Mouse (Mus musculus) limb, embryonic 15.5 days (tissue): ENCODE results near the gene Hmgn1. TPM values are rescaled to one million over a fixed set of nuclear protein-coding genes. Genes with fewer than 3 reads are reported as not detected.
"Not testable (repeated sequence)": the region's sequence is repeated elsewhere in the genome, so short reads cannot be mapped to it uniquely, and the experiment has no call there.

ENCODE experiments used
- ATAC-seq: fragments of 200-750 bp; cut with Nextera tagmentation; 2 replicates; pipeline ENCODE4 v1.8.0; 2017; ENCODE audit warnings: low read depth, moderate TSS enrichment; ENCODE audit not compliant: insufficient number of reproducible peaks, low FRiP score, low TSS enrichment
- H3K27ac ChIP-seq: fragments of 300-500 bp; sonication (generic); 2 replicates; pipeline ENCODE4 v1.5.1; 2015; ENCODE audit warnings: moderate library complexity, mild to moderate bottlenecking, inconsistent platforms
- H3K27me3 ChIP-seq: fragments of 300-500 bp; sonication (generic); 2 replicates; pipeline ENCODE4 v1.6.1; 2015; ENCODE audit warnings: inconsistent platforms
- H3K36me3 ChIP-seq: fragments of 300-500 bp; sonication (generic); 2 replicates; pipeline ENCODE4 v1.6.1; 2015; ENCODE audit warnings: inconsistent platforms
- H3K4me1 ChIP-seq: fragments of 300-500 bp; sonication (generic); 2 replicates; pipeline ENCODE4 v1.6.1; 2015; ENCODE audit warnings: inconsistent platforms
- H3K4me2 ChIP-seq: fragments of 300-500 bp; sonication (generic); 2 replicates; pipeline ENCODE4 v1.6.1; 2015; ENCODE audit warnings: mild to moderate bottlenecking, inconsistent platforms
- H3K4me3 ChIP-seq: fragments of 300-500 bp; sonication (generic); 2 replicates; pipeline ENCODE4 v1.5.1; 2015; ENCODE audit warnings: mild to moderate bottlenecking, inconsistent platforms
- H3K9ac ChIP-seq: fragments of 300-500 bp; sonication (generic); 2 replicates; pipeline ENCODE4 v1.6.1; 2015; ENCODE audit warnings: inconsistent platforms
- H3K9me3 ChIP-seq: fragments of 300-500 bp; sonication (generic); 2 replicates; pipeline ENCODE4 v1.6.1; 2016; ENCODE audit warnings: inconsistent platforms
- WGBS: fragments of 180-500 bp; shearing (Covaris S2); methylation state at CpG from one replicate; pipeline ENCODE4 v1.1.7; 2015; 5-methylcytosine and 5-hydroxymethylcytosine counted together
- polyA plus RNA-seq: library from polyadenylated mRNA; unstranded; fragments of >200 nt; fragmentation: Nextera tagmentation; extraction: Ambion mirVana; gene quantifications from 2 replicates; pipeline ENCODE4 v1.2.1, GENCODE M21; 2015

Gene Hmgn1
- polyA plus RNA-seq, 1 experiment from 2014 or later: 582 TPM

DNA sequence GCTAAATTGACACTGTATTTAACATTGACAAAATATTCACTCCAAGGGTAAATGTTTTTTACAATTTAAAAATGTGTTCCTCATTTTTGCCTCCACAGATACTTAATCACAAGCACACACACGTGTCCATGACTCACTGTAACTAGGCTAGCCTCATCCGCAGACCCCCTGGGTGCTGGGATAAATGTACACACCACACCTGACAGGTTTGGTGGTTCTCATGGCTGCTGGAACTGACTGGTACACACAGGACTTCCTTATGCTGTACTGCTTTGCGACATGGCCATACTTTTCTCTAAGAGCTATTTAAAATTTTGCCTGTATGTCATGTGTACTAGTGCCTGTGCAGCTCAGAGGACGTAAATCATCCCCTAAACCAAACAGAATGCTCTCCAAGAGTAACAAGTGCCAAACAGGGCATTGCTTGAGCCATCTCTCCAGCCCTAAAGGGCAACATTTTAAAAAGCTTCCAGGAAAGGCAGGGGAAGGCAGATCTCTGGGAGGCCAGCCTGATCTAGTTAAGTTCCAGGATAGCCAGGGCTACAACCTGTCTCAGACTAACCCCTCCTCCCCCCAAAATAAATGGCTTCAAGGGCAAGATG lies 7.4 kb downstream of the Hmgn1 start:
- Histone ChIP-seq H3K36me3 (peaks cover 45% of the 10 kb centered on the region), H3K4me3 (no peak overlapping the region), H3K9ac (no peak overlapping the region), H3K9me3 (no peaks in the 10 kb centered on the region), H3K27ac (no peak overlapping the region), H3K4me1 (no peaks in the 10 kb centered on the region; the same call in 1 of the 2 replicates), H3K27me3 (no peaks in the 10 kb centered on the region), H3K4me2 (no peak overlapping the region)
- ATAC-seq: no peak
- 59% methylated on average over 4 of the region's 4 CpGs for WGBS

DNA sequence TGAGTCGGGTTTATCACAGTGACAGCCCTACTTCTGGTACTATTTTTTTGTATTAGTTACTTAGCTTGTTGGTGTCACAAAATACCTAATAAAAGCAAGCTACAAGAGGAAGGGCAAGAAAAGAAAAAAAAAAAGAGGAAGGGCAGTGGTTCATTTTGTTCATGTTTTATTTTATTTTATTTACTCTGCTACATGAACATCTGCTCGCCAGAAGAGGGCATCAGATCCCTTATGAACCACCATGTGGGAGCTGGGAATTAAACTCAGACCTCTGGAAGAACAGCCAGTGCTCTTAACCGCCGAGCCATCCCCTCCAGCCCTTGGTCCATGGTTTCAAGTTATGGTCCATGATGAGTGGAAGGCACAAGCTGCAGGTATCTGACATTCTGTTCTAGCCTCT lies 12.8 kb downstream of the Hmgn1 start:
- Histone ChIP-seq H3K27me3 (no peaks in the 10 kb centered on the region), H3K36me3 (0 out of 2 replicates have a peak, but pooled peaks cover 5% of the 10 kb centered on the region), H3K4me3 (no peak overlapping the region), H3K9me3 (no peaks in the 10 kb centered on the region), H3K9ac (no peak overlapping the region), H3K4me2 (no peak overlapping the region), H3K27ac (no peak overlapping the region), H3K4me1 (no peaks in the 10 kb centered on the region)
- 51% methylated on average over 4 of the region's 4 CpGs for WGBS
- no peak for ATAC-seq

DNA sequence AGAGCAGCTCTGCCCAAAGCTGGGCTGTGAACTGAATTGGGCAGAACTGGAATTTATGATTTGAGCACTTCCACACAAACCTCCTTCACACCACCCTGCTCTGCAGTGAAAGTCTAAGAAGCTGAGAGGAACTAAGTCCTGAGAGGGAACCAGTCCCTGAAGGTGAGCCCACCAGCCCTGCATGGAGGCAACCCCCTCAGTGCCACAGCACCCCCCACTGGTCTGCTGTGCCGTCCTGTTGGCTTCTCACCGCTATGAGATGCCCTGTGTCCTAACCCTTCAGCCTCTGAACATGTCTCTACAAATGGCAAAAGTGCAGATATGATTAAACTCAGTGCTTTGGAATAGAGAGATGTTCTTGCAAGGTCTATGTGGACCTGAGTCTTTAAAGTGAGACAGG lies 14.8 kb downstream of the Hmgn1 start:
- Histone ChIP-seq H3K9me3 (no peaks in the 10 kb centered on the region), H3K4me3 (no peak overlapping the region), H3K4me2 (no peak overlapping the region), H3K4me1 (no peaks in the 10 kb centered on the region), H3K9ac (no peak overlapping the region), H3K27ac (no peak overlapping the region), H3K36me3 (no peaks in the 10 kb centered on the region), H3K27me3 (no peaks in the 10 kb centered on the region)
- WGBS: 45% methylated on average over 2 of the region's 2 CpGs
- no peak for ATAC-seq

DNA sequence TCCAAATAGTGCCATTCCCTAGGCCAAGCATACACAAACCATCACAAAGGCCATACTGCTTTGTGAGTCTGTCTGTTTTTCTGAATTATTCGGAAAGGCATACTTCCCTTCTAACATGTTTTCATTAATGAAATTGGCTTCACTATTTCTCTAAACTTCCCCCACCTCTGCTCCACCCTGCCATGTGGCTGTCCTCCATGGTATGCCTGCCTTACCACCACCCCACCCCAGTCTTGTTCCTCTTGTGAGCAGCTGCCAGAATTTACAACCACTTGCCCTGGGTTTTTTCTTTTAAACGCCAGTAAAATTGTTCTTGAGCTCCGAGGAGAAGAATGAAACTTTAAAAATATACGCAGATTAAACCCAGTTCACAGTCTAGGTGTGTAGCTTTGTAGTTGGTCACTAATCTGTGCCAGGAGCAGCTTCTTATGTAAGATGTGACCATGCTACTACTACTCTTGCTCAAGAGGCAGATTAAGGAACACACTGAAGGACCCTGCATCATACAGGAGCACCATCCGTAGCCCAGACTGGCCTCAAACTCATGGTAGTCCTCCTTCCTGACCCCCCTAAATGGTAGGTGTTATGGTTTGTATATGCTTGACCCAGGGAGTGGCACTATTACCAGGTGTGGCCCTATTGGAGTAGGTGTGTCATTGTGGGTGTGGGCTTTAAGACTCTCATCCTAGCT lies 16.7 kb downstream of the Hmgn1 start:
- 62% methylated on average over 5 of the region's 5 CpGs for WGBS
- no peaks in the 10 kb centered on the region for H3K27me3 ChIP-seq
- no peak overlapping the region for H3K9ac ChIP-seq
- H3K4me3 ChIP-seq: no peak overlapping the region
- H3K36me3 ChIP-seq: no peaks in the 10 kb centered on the region
- H3K9me3 ChIP-seq: no peaks in the 10 kb centered on the region
- ATAC-seq: no peak
- H3K4me1 ChIP-seq: no peaks in the 10 kb centered on the region
- no peak overlapping the region for H3K27ac ChIP-seq
- H3K4me2 ChIP-seq: no peak overlapping the region

DNA sequence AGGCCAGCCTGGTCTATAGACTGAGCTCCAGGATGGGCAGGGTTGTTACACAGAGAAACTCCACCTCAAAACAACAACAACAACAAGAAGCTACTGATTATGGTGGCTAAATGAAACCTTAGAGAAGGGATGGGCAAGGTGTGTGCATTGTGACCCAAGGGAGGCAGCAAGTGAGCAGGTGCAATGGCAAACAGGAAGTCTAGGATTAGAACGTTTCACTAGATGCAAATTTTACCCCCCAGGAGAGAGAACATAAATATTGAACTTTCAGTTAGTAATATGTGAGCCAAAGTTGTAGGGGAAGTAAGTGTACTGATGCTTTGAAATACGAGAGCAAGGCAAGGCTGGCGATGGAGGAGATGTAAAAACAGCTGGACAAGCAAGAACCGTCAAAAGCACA lies 17.9 kb downstream of the Hmgn1 start:
- H3K27me3 ChIP-seq: no peaks in the 10 kb centered on the region
- H3K27ac ChIP-seq: no peak overlapping the region
- H3K4me3 ChIP-seq: no peak overlapping the region
- H3K9me3 ChIP-seq: no peaks in the 10 kb centered on the region
- no peak overlapping the region for H3K4me2 ChIP-seq
- H3K36me3 ChIP-seq: no peaks in the 10 kb centered on the region
- WGBS: 51% methylated on average over 4 of the region's 4 CpGs
- no peak for ATAC-seq
- H3K4me1 ChIP-seq: no peaks in the 10 kb centered on the region
- no peak overlapping the region for H3K9ac ChIP-seq

DNA sequence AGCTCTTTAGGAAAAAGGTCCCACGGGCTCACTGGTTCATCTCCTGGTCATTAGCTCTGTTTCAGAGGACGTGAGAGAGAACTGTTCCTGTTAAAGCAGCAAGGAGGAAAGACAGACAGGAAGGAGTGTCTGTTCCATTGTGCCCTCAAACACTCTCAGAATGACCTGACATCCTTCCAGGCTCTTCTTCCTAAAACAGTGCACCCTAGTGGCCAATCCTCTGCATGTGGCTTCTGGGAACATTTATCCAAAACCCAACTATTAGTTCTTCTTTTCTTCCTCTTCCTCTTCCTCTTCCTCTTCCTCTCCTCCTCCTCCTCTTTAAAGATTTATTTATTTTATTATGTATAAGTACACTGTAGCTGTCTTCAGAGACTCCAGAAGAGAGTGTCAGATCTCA lies 24.5 kb downstream of the Hmgn1 start:
- H3K9me3 ChIP-seq: no peaks in the 10 kb centered on the region
- H3K4me1 ChIP-seq: no peaks in the 10 kb centered on the region
- H3K4me3 ChIP-seq: no peak overlapping the region
- no peak for ATAC-seq
- H3K4me2 ChIP-seq: no peak overlapping the region
- no peak overlapping the region for H3K27ac ChIP-seq
- H3K27me3 ChIP-seq: no peaks in the 10 kb centered on the region
- H3K36me3 ChIP-seq: no peaks in the 10 kb centered on the region
- no peak overlapping the region for H3K9ac ChIP-seq
- WGBS: 47% methylated on average over 2 of the region's 2 CpGs

DNA sequence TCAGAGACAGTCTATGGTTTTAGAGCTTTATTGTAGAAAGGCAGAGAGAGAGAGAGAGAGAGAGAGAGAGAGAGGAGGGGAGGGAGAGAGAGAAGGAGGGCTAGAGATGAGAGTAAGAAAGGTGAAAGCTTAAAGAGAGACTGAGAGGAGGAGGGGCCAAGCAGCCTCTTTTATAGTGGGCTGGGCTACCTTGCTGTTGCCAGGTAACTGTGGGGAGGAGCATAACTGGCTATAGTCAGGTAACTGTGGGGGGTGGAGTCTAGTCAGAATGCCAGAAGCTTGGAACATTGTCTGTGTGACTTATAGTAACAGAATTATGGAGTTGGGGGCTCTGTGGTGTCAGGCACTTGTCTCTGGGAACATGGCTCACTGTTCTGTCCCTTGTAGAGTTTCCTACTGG lies 29.7 kb downstream of the Hmgn1 start:
- H3K36me3 ChIP-seq, H3K9me3 ChIP-seq, ATAC-seq, H3K27me3 ChIP-seq, H3K4me3 ChIP-seq, H3K4me1 ChIP-seq, H3K27ac ChIP-seq, H3K9ac ChIP-seq, H3K4me2 ChIP-seq: not testable (repeated sequence)

DNA sequence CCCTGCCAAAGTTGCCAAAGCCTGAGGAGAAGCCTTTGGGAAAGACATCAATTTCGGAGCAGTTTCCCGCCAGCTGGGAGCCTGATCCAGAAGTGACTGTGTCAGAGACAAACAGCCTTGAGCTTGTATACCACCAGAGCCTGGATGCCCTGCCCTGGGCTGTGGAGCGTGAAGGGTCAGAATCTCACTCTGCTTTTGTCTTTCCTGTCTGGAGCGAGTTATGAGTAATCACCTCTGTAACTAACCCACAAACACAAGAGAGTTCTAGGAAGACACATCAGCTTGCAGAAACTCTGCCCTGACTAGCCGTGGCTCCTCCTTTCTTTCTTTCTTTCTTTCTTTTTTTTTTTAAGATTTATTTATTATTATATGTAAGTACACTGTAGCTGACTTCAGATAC lies 31.6 kb downstream of the Hmgn1 start:
- Histone ChIP-seq H3K36me3 (no peaks in the 10 kb centered on the region), H3K27ac (no peak overlapping the region), H3K4me1 (no peaks in the 10 kb centered on the region), H3K9me3 (no peaks in the 10 kb centered on the region), H3K4me2 (no peak overlapping the region), H3K4me3 (no peak overlapping the region), H3K27me3 (no peaks in the 10 kb centered on the region), H3K9ac (no peak overlapping the region)
- no peak for ATAC-seq
- 78% methylated on average over 5 of the region's 5 CpGs for WGBS

DNA sequence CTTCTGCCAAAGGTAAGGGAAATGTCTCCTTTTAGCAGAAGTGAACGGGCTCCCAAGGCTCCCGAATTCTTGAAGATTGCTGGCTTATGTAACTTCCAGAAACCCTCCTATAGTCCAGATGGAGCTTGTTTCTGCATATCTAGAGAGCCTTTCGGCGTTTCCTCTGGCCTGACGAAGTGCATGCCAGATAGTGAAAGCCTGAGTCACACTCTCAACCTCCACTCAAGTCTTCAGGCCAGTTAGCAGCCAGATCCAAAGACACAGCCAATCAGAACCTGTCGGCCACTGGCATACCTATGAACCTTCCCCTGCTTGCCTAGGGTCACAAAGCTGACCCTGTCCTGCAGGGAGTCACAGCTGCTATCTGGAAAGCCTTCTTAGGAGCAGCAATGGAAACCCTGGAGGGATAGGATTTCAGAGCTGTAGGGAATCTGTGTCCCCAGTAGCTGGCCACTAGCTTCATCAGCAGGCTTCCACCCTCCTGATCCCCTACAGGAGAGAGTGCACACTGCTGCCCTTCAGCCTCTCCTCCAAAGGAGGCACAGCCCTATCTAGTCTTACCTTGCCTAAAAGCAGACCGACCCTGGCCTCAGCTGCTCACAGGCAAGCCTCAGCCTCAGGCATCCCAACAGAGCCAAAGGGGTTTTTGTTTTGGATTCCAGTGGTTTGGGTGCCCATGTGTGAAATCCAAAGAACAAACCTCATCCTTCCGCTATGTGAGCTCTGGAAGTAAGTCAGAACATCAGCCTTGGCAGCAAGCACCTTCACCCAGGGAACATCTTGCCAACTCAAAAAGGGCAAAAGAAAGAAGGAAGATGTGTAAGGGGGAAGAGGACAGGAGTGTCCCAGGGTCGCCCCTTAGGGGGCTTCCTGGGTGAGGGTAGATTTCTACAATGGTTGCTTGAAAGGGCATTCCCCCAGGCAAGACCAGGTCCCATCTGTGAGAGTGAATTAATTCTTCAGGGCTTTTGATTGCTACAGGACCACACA lies 35.7 kb downstream of the Hmgn1 start:
- no peaks in the 10 kb centered on the region for H3K27me3 ChIP-seq
- 61% methylated on average over 9 of the region's 9 CpGs for WGBS
- no peak overlapping the region for H3K4me2 ChIP-seq
- peak; percentile 35; the same call in 1 of the 2 replicates for ATAC-seq
- no peak overlapping the region for H3K4me3 ChIP-seq
- H3K9me3 ChIP-seq: no peaks in the 10 kb centered on the region
- no peak overlapping the region for H3K9ac ChIP-seq
- H3K36me3 ChIP-seq: no peaks in the 10 kb centered on the region
- peaks cover 7% of the 10 kb centered on the region; the same call in 1 of the 2 replicates for H3K4me1 ChIP-seq
- peak overlapping the region; percentile 22; the same call in 1 of the 2 replicates for H3K27ac ChIP-seq

DNA sequence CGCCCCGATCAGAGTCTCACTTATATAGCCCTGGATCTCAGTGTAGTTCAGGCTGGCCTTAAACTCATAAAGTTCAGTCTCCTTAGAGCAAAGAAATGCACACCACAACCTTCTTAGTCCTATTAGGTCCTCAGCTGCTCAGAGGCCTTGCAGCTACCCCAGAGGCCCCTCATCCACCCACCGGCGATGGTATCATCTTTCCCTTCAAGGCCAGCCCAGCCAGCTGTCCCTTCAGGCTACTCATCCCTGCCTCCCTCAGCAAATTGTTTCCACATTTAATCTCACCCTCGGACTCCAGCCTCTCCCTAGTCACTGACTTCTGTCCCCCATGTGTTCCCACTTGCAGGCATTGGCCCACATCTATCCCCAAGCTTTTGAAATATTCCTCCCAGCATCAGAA lies 39.4 kb downstream of the Hmgn1 start:
- 50% methylated on average over 5 of the region's 5 CpGs for WGBS
- Histone ChIP-seq H3K9ac (no peak overlapping the region), H3K27ac (0 out of 2 replicates have a peak overlapping the region, but pooled peaks have one; percentile 17), H3K27me3 (no peaks in the 10 kb centered on the region), H3K36me3 (no peaks in the 10 kb centered on the region), H3K9me3 (no peaks in the 10 kb centered on the region), H3K4me1 (peaks cover 10% of the 10 kb centered on the region), H3K4me2 (no peak overlapping the region), H3K4me3 (no peak overlapping the region)
- ATAC-seq: 0 out of 2 replicates have a peak, but pooled peaks have one; percentile 55

DNA sequence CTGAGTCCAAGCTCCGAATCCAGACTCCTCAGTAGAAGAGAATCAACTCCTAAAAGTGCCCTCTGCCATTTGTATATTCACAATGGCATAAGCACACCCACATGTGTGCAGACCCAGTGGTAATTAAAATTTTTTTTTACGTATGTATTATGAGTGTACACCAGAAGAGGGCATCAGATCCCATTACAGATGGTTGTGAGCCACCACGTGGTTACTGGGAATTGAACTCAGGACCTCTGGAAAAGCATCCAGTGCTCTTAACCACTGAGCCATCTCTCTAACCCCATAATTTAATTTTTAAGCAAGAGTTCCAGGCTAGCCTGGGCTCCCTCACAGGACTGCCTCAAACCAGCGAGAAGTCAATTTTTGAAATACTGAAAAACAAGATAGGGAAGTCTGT lies 40.1 kb downstream of the Hmgn1 start:
- Histone ChIP-seq H3K4me3 (no peak overlapping the region), H3K4me2 (no peak overlapping the region), H3K36me3 (no peaks in the 10 kb centered on the region), H3K4me1 (peaks cover 11% of the 10 kb centered on the region), H3K27ac (no peak overlapping the region), H3K9ac (no peak overlapping the region), H3K9me3 (no peaks in the 10 kb centered on the region), H3K27me3 (no peaks in the 10 kb centered on the region)
- 78% methylated on average over 4 of the region's 4 CpGs for WGBS
- ATAC-seq: no peak

DNA sequence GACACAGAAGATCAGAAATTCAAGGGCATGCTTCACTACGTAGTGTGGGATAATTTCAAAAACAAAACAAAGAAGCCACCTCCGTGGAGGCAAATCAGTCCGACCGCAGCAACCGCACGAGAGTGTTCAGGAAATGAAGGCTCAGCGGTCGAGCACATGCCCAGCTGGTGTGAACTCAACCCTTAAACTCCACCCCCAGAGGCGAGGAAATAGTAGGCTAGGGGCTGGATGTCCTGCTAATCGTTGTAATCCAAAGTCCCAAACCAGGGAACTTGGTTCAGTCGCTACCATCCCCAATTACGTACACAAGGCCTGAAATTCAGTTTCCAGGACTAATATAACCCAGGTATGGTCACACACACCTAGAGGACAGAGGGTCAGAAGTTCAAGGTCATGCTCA lies 40.5 kb downstream of the Hmgn1 start:
- Histone ChIP-seq H3K4me3 (no peak overlapping the region), H3K9ac (no peak overlapping the region), H3K27me3 (no peaks in the 10 kb centered on the region), H3K4me2 (no peak overlapping the region), H3K9me3 (no peaks in the 10 kb centered on the region), H3K4me1 (peaks cover 11% of the 10 kb centered on the region), H3K36me3 (no peaks in the 10 kb centered on the region), H3K27ac (no peak overlapping the region)
- ATAC-seq: no peak
- 67% methylated on average over 12 of the region's 12 CpGs for WGBS
